Mouse (Mus musculus) cerebellum, adult (tissue): ENCODE measurements around the gene Ppm1n.

Experiments
- ATAC-seq: cut with Nextera tagmentation; 2 replicates; pipeline ENCODE4 v1.9.2; 2017; ENCODE audit warnings: mild to moderate bottlenecking, moderate library complexity, mixed read lengths; ENCODE audit not compliant: insufficient number of reproducible peaks, low FRiP score, low TSS enrichment

The Ppm1n gene

GRCm38 (mm10) chr7:19279581-19280114, at the start of gene Ppm1n:
TSS of gene Ppm1n (minus strand) at chr7:19280064.
- no peak for ATAC-seq

GRCm38 (mm10) chr7:19328425-19328824, 48.6 kb upstream of the Ppm1n start:
- no peak for ATAC-seq

GRCm38 (mm10) chr7:19327782-19328181, 47.9 kb upstream of the Ppm1n start:
- no peak for ATAC-seq

GRCm38 (mm10) chr7:19327128-19327527, 47.3 kb upstream of the Ppm1n start:
- ATAC-seq: peak; percentile 85

- ATAC-seq: peak; percentile 41; the same call in 1 of the 2 replicates
Observed at GRCm38 (mm10) chr7:19326359-19326758, 46.5 kb upstream of the Ppm1n start.

GRCm38 (mm10) chr7:19325262-19326199, 45.7 kb upstream of the Ppm1n start:
- ATAC-seq: no peak

- ATAC-seq: no peak
Observed at GRCm38 (mm10) chr7:19324221-19324620, 44.4 kb upstream of the Ppm1n start.

GRCm38 (mm10) chr7:19322489-19322888, 42.6 kb upstream of the Ppm1n start:
- ATAC-seq: no peak

GRCm38 (mm10) chr7:19321464-19321863, 41.6 kb upstream of the Ppm1n start:
- no peak for ATAC-seq

GRCm38 (mm10) chr7:19320637-19321036, 40.8 kb upstream of the Ppm1n start:
- no peak for ATAC-seq

- ATAC-seq: peak; percentile 95
Observed at GRCm38 (mm10) chr7:19319906-19320305, 40.0 kb upstream of the Ppm1n start.

- ATAC-seq: no peak
Observed at GRCm38 (mm10) chr7:19319458-19319857, 39.6 kb upstream of the Ppm1n start.

- ATAC-seq: no peak
Observed at GRCm38 (mm10) chr7:19318676-19319075, 38.8 kb upstream of the Ppm1n start.

GRCm38 (mm10) chr7:19318201-19318600, 38.3 kb upstream of the Ppm1n start:
- no peak for ATAC-seq

- no peak for ATAC-seq
Observed at GRCm38 (mm10) chr7:19316451-19317161, 36.7 kb upstream of the Ppm1n start.

GRCm38 (mm10) chr7:19314033-19314432, 34.2 kb upstream of the Ppm1n start:
- ATAC-seq: no peak

- ATAC-seq: no peak
Observed at GRCm38 (mm10) chr7:19311991-19312390, 32.1 kb upstream of the Ppm1n start.

- ATAC-seq: peak; percentile 51
Observed at GRCm38 (mm10) chr7:19309884-19310641, 30.2 kb upstream of the Ppm1n start, which contains the start of gene Fosb. TSS of gene Fosb (minus strand) at chr7:19310051.

- no peak for ATAC-seq
Observed at GRCm38 (mm10) chr7:19309278-19309883, 29.5 kb upstream of the Ppm1n start.
